10 mouse cellular contexts compared by ENCODE assay signal in genomic region chr10:88727128-88727527, GRCm38 (mm10). TPM values are rescaled to one million over a fixed set of nuclear protein-coding genes. Genes with fewer than 3 reads are reported as not detected.
DNase-seq lines count a peak whose midpoint lies in the region; ATAC-seq and TF ChIP-seq lines count a peak whose summit lies in the region.
"Had no signal": no experiment of that assay in that cellular context is flagged by ENCODE, and none has a peak within 500 bp of the region (broad histone marks: within the 10 kb centered on the region; RNA-seq: fewer than 3 reads in every experiment).

No protein-coding gene starts in this region.

- ATAC-seq in heart, postnatal 0 days (ENCODE audit: insufficient read depth, low read depth) = no peak
- no peak for ATAC-seq in heart, embryonic 12.5 days (ENCODE audit: insufficient number of reproducible peaks, low FRiP score)
- ATAC-seq in cerebellum, adult (ENCODE audit: insufficient number of reproducible peaks, low FRiP score, low TSS enrichment) = no peak

- intact Hi-C loops in left cerebral cortex, postnatal 4 days (cut with DNase I) = loop anchor here (10.0 kb wide), 1 partner anchor 222 kb away; the partner anchor contains the start of gene Chpt1

- 24% methylated on average over 1 of the region's 1 CpGs for WGBS in heart, postnatal 0 days
- WGBS in heart, embryonic 12.5 days = 39% methylated on average over 1 of the region's 1 CpGs

- no peak overlapping the region for H3K4me2 ChIP-seq in heart, postnatal 0 days (ENCODE audit: low read depth, low read length)
- no peak overlapping the region for H3K4me2 ChIP-seq in heart, embryonic 12.5 days

- no peak for TF ChIP-seq EP300 in heart, postnatal 0 days (IDR thresholded peaks at IDR 0.05; ENCODE audit: low read depth)

- H3K4me1 ChIP-seq in heart, postnatal 0 days (ENCODE audit: control insufficient read depth, insufficient read depth) = peaks cover 6% of the 10 kb centered on the region; the same call in 1 of the 2 replicates
- peaks cover 5% of the 10 kb centered on the region; the same call in 1 of the 2 replicates for H3K4me1 ChIP-seq in heart, embryonic 12.5 days (replicated peaks)

- no peaks in the 10 kb centered on the region for H3K36me3 ChIP-seq in heart, postnatal 0 days (replicated peaks; ENCODE audit: control insufficient read depth, insufficient read depth, low read length)
- no peaks in the 10 kb centered on the region for H3K36me3 ChIP-seq in heart, embryonic 12.5 days

- no peak overlapping the region for H3K27ac ChIP-seq in heart, postnatal 0 days (ENCODE audit: low read depth)
- H3K27ac ChIP-seq in heart, embryonic 12.5 days (ENCODE audit: poor library complexity, severe bottlenecking) = no peak overlapping the region

- H3K9ac ChIP-seq in heart, postnatal 0 days (replicated peaks; ENCODE audit: low read depth, low read length) = no peak overlapping the region
- H3K9ac ChIP-seq in heart, embryonic 12.5 days = no peak overlapping the region

- H3K27me3 ChIP-seq in heart, postnatal 0 days (ENCODE audit: control insufficient read depth, insufficient read depth, low read length) = no peaks in the 10 kb centered on the region
- H3K27me3 ChIP-seq in heart, embryonic 12.5 days (replicated peaks) = peaks cover 9% of the 10 kb centered on the region

- DNase-seq in heart, postnatal 0 days (ENCODE audit: low spot score) = peak; percentile 43
- peak; percentile 83 for DNase-seq in 3T3-L1 (ENCODE audit: low read depth, low spot score)
- DNase-seq in NIH3T3 (ENCODE audit: low read depth) = peak; percentile 90
- DNase-seq in frontal cortex, postnatal 14 days (ENCODE audit: low spot score in 2 of 2) = peak; percentile 14 to 52
- DNase-seq in left cerebral cortex, postnatal 4 days = peak; percentile 18
- DNase-seq in right cerebral cortex, postnatal 14 days = peak; percentile 72

- H3K4me3 ChIP-seq in heart, postnatal 0 days (ENCODE audit: low read depth, low read length) = no peak overlapping the region
- no peak overlapping the region for H3K4me3 ChIP-seq in heart, embryonic 12.5 days

- peak; percentile 55 for TF ChIP-seq CTCF in heart, postnatal 0 days (IDR thresholded peaks at IDR 0.05; ENCODE audit: low read depth)

- H3K9me3 ChIP-seq in heart, postnatal 0 days (replicated peaks; ENCODE audit: control insufficient read depth, low read length) = no peaks in the 10 kb centered on the region
- no peaks in the 10 kb centered on the region for H3K9me3 ChIP-seq in heart, embryonic 12.5 days (replicated peaks)

RNA-seq across cellular contexts. Expression of gene Arl1, which starts 3.5 kb away (rescaled TPM):
- total RNA-seq in heart, postnatal 0 days (2014; rRNA removed; ENCODE audit: low replicate concordance) = 45.1 and 84.5 TPM in 2 replicates
- polyA plus RNA-seq in heart, postnatal 0 days (2015; fragmentation: Nextera tagmentation; extraction: Ambion mirVana) = 124 and 125 TPM in 2 replicates
- polyA plus RNA-seq in heart, embryonic 12.5 days (2016; fragmentation: Nextera tagmentation; extraction: Ambion mirVana) = 139 and 141 TPM in 2 replicates
- total RNA-seq in left cerebral cortex, postnatal 4 days (2021) = 10 to 100 TPM; 95.8 to 98.1 TPM

RNA-seq across cellular contexts. Expression of gene Spic, which starts 42.3 kb away (rescaled TPM):
- total RNA-seq in heart, postnatal 0 days (2014; rRNA removed; ENCODE audit: low replicate concordance) = not detected in 2 replicates
- polyA plus RNA-seq in heart, postnatal 0 days (2015; fragmentation: Nextera tagmentation; extraction: Ambion mirVana) = 0.11 and 0.25 TPM in 2 replicates
- 0.10 and 0.28 TPM in 2 replicates for polyA plus RNA-seq in heart, embryonic 12.5 days (2016; fragmentation: Nextera tagmentation; extraction: Ambion mirVana)
- not detected for total RNA-seq in left cerebral cortex, postnatal 4 days (2021)
- total RNA-seq: layer of hippocampus, adult 18-20 months had no signal
- polyA plus RNA-seq: neural tube, embryonic 14.5 days had no signal

Comparison
In these comparisons a context has a peak if more than half of its experiments do, and no peak if none do; other contexts are left out.
1. DNase-seq: peak in every context shown above with its lines; median percentile 90 in NIH3T3; 83 in 3T3-L1; 72 in right cerebral cortex, postnatal 14 days; 43 in heart, postnatal 0 days; 33 in frontal cortex, postnatal 14 days; 18 in left cerebral cortex, postnatal 4 days.